Comparison of ENCODE assay signal across 8 mouse cellular contexts in genomic region chr8:124658415-124658814, GRCm38 (mm10). TPM values are rescaled to one million over a fixed set of nuclear protein-coding genes. Genes with fewer than 3 reads are reported as not detected.
A peak's percentile ranks its signal among the peaks of the same experiment; 100 is the strongest.
DNase-seq lines count a peak whose midpoint lies in the region; ATAC-seq and TF ChIP-seq lines count a peak whose summit lies in the region.

No protein-coding gene starts in this region.

- TF ChIP-seq CTCF in kidney, adult 2 months (conservative IDR thresholded peaks at IDR 0.05; ENCODE audit: insufficient read depth, insufficient read length, low read depth, low read length), result no peak

- peak overlapping the region; percentile 11; the same call in 1 of the 2 replicates for H3K4me2 ChIP-seq in midbrain, embryonic 13.5 days (replicated peaks)
- H3K4me2 ChIP-seq in midbrain, embryonic 15.5 days, result no peak overlapping the region
- no peak overlapping the region for H3K4me2 ChIP-seq in forebrain, embryonic 16.5 days (ENCODE audit: low read length)

- peak overlapping the region; percentile 47; the same call in 1 of the 2 replicates for H3K27ac ChIP-seq in midbrain, embryonic 13.5 days
- H3K27ac ChIP-seq in midbrain, embryonic 15.5 days, result no peak overlapping the region
- peak overlapping the region; percentile 56 for H3K27ac ChIP-seq in forebrain, embryonic 16.5 days (ENCODE audit: low read length)
- H3K27ac ChIP-seq in kidney, adult 2 months (ENCODE audit: insufficient read depth, low read depth, low read length), result no peak overlapping the region

- WGBS in midbrain, embryonic 13.5 days, result 59% methylated on average over 2 of the region's 2 CpGs
- 46% methylated on average over 2 of the region's 2 CpGs for WGBS in midbrain, embryonic 15.5 days
- 31% methylated on average over 2 of the region's 2 CpGs for WGBS in forebrain, embryonic 16.5 days
- WGBS in kidney, adult 2 months, result 35% methylated on average over 2 of the region's 2 CpGs

- H3K27me3 ChIP-seq in midbrain, embryonic 13.5 days, result no peaks in the 10 kb centered on the region
- H3K27me3 ChIP-seq in midbrain, embryonic 15.5 days (replicated peaks), result no peaks in the 10 kb centered on the region
- no peaks in the 10 kb centered on the region for H3K27me3 ChIP-seq in forebrain, embryonic 16.5 days (replicated peaks; ENCODE audit: control insufficient read depth, insufficient read depth, low read length)
- H3K27me3 ChIP-seq in kidney, adult 2 months (replicated peaks; ENCODE audit: control insufficient read depth, insufficient read depth, low read length), result no peaks in the 10 kb centered on the region

- no peak for TF ChIP-seq POLR2A in kidney, adult 2 months (IDR thresholded peaks at IDR 0.05; ENCODE audit: low read depth, low read length)

- H3K4me1 ChIP-seq in midbrain, embryonic 13.5 days (replicated peaks), result peaks cover 63% of the 10 kb centered on the region
- H3K4me1 ChIP-seq in midbrain, embryonic 15.5 days, result peaks cover 50% of the 10 kb centered on the region
- peaks cover 44% of the 10 kb centered on the region for H3K4me1 ChIP-seq in forebrain, embryonic 16.5 days (replicated peaks; ENCODE audit: control insufficient read depth, insufficient read depth, low read length)
- H3K4me1 ChIP-seq in kidney, adult 2 months (ENCODE audit: control insufficient read depth, insufficient read depth, low read length), result peaks cover 23% of the 10 kb centered on the region

- ATAC-seq in midbrain, embryonic 13.5 days, result no peak
- no peak for ATAC-seq in midbrain, embryonic 15.5 days (replicated peaks)
- peak; percentile 56 for ATAC-seq in forebrain, embryonic 16.5 days
- peak; percentile 72 for ATAC-seq in megakaryocyte-erythroid progenitor cell, adult 5-6 weeks (replicated peaks; ENCODE audit: low FRiP score, low TSS enrichment, poor library complexity, severe bottlenecking)

- 0 out of 2 replicates have a peak overlapping the region, but pooled peaks have one; percentile 23 for H3K9ac ChIP-seq in midbrain, embryonic 13.5 days (replicated peaks)
- H3K9ac ChIP-seq in midbrain, embryonic 15.5 days, result no peak overlapping the region
- H3K9ac ChIP-seq in forebrain, embryonic 16.5 days (replicated peaks; ENCODE audit: low read depth, low read length), result no peak overlapping the region

- H3K4me3 ChIP-seq in midbrain, embryonic 13.5 days (replicated peaks), result no peak overlapping the region
- H3K4me3 ChIP-seq in midbrain, embryonic 15.5 days, result no peak overlapping the region
- H3K4me3 ChIP-seq in forebrain, embryonic 16.5 days (replicated peaks; ENCODE audit: low read length), result no peak overlapping the region
- H3K4me3 ChIP-seq in kidney, adult 2 months (ENCODE audit: insufficient read depth, low read depth, low read length), result no peak overlapping the region

- no peaks in the 10 kb centered on the region for H3K9me3 ChIP-seq in midbrain, embryonic 13.5 days
- H3K9me3 ChIP-seq in midbrain, embryonic 15.5 days, result no peaks in the 10 kb centered on the region
- no peaks in the 10 kb centered on the region for H3K9me3 ChIP-seq in forebrain, embryonic 16.5 days (ENCODE audit: control insufficient read depth, low read length)

- peaks cover 14% of the 10 kb centered on the region for H3K36me3 ChIP-seq in midbrain, embryonic 13.5 days
- no peaks in the 10 kb centered on the region for H3K36me3 ChIP-seq in midbrain, embryonic 15.5 days (replicated peaks)
- peaks cover 2% of the 10 kb centered on the region; the same call in 1 of the 2 replicates for H3K36me3 ChIP-seq in forebrain, embryonic 16.5 days (ENCODE audit: control insufficient read depth, insufficient read depth)
- no peaks in the 10 kb centered on the region for H3K36me3 ChIP-seq in kidney, adult 2 months (ENCODE audit: control insufficient read depth, insufficient read depth, low read length)

- DNase-seq in adrenal gland, postnatal 4 days (ENCODE audit: low spot score in 2 of 2), result peak; percentile 40 to 71
- peak; percentile 69 for DNase-seq in kidney, adult 2 months
- no peak for DNase-seq in thymus, adult 18-20 months
- DNase-seq in frontal cortex, adult 2 months (ENCODE audit: extremely low spot score in 1 of 2, low spot score in 1 of 2), result no peak

RNA-seq across cellular contexts. Expression of gene 2310022B05Rik, which starts 4.8 kb away (rescaled TPM):
- 15.7 and 18.1 TPM in 2 replicates for polyA plus RNA-seq in midbrain, embryonic 13.5 days (2015; fragmentation: Nextera tagmentation; extraction: Ambion mirVana)
- polyA plus RNA-seq in midbrain, embryonic 15.5 days (2015; fragmentation: Nextera tagmentation; extraction: Ambion mirVana), result 21.8 and 23.6 TPM in 2 replicates
- 10 to 100 TPM; 75.8 to 77.2 TPM for total RNA-seq in adrenal gland, postnatal 4 days (2021)
- polyA plus RNA-seq in forebrain, embryonic 16.5 days (2015; fragmentation: Nextera tagmentation; extraction: Ambion mirVana), result 26.0 and 29.4 TPM in 2 replicates
- polyA plus RNA-seq in kidney, adult 2 months (2012; rRNA removed), result 44.4 and 47.9 TPM in 2 replicates
- 33.5 and 34.7 TPM in 2 replicates for total RNA-seq in megakaryocyte-erythroid progenitor cell, adult 5-6 weeks (2014; fragmentation: Nextera tagmentation)
- total RNA-seq in megakaryocyte-erythroid progenitor cell, adult 5-6 weeks (2017), result 3.7 and 4.4 TPM in 2 replicates
- 61.8 and 62.4 TPM in 2 replicates for polyA plus RNA-seq in frontal cortex, adult 2 months (2012; rRNA removed)

Comparison
In these comparisons a context has a peak if more than half of its experiments do, and no peak if none do; other contexts are left out.
1. H3K27ac ChIP-seq: peak in midbrain, embryonic 13.5 days (single experiment) and forebrain, embryonic 16.5 days (single experiment); none in midbrain, embryonic 15.5 days (single experiment) and kidney, adult 2 months (single experiment).
2. ATAC-seq: peak in forebrain, embryonic 16.5 days (single experiment) and megakaryocyte-erythroid progenitor cell, adult 5-6 weeks (single experiment); none in midbrain, embryonic 13.5 days (single experiment) and midbrain, embryonic 15.5 days (single experiment).
3. DNase-seq: peak in adrenal gland, postnatal 4 days (2 of 2) and kidney, adult 2 months (single experiment); none in thymus, adult 18-20 months (0 of 2) and frontal cortex, adult 2 months (0 of 2).